Mouse (Mus musculus): ENCODE results near the gene Stk39.

The Stk39 gene

DNA sequence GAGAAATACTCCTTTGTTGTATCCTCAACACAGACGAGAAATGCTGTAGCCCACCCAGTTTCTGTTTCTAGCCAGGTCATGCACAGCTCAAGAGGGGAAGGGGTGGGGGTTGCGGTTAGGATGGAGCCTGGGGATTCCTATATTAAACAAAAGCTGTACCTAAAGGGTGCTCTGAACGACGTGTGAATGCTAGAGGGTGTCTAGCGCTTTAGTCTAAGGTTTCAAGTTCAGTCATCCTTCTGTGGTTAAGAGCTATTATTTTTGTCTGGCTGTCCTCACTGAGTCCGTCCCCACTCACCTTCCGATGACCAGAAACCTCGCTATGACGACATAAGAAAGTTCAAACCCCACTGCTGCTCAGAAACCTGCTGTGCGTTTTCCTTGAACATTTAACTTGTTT is 182.9 kb downstream of the Stk39 start:
- DNase-seq (ENCODE audit: low read depth, low spot score), result no peak

DNA sequence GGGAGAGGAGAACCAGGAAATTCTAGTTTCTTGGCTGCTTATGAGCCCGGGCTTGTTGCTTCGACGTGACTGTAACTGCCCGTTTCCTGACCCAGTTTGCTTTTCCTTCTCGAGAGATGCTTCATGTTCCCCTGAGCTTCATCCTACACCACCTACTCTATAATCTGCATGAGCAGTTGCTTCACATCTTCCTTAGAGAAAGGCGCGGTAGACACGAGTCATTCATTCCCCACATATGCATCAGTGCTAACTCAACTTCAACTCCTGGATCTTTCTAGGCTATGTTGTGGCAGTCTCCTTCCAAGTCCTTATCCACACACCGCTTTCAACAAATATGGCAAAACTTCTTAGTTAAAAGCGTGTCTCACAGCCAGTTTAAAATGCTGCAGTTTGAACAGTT is 184.0 kb downstream of the Stk39 start:
- no peak for DNase-seq (ENCODE audit: low read depth, low spot score)

DNA sequence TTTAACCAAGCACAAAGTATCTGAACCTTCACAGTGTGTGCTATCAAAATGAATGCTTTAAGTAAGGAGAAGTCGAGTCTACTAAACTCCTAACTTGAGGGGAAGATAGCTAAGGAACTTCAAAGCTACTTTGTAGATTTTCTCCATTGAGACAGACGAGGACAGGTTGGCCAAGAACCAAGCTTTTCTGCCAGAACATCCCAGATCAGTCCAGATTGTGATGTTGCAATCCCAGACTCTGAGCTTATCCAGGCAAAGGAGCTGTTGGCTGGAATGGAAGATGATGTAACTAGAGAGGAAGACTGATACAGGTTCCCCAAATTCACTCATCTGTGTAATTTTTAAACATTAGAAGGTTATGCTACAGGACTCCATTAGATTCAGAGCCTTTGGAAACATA is 187.7 kb downstream of the Stk39 start:
- DNase-seq (ENCODE audit: low read depth, low spot score), result peak; percentile 62

DNA sequence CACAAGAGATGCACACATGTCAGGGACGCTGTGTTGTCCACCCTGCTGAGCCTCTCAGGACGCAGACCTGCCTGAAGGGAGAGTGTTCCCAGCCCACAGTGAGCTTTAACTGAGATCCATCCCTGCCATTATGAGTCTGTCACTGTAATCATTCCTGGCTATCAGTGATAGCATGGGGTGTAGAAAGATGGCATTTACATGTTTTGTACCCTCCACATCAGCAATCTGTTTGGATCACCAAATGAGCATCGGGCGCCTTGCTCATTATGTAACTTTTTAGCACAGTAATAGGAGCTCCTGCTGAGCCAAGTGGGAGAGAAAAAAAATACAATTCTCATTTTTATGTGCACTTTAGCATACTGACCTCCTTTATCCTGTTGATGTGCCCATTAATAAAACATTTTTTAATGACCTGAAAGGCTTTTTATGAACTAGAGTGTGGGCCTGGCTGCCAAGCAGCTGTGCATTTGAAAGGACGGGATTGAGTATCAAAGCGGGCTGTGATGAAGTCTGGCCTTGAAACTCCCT is 189.0 kb downstream of the Stk39 start:
- no peak for DNase-seq (ENCODE audit: low read depth, low spot score)

DNA sequence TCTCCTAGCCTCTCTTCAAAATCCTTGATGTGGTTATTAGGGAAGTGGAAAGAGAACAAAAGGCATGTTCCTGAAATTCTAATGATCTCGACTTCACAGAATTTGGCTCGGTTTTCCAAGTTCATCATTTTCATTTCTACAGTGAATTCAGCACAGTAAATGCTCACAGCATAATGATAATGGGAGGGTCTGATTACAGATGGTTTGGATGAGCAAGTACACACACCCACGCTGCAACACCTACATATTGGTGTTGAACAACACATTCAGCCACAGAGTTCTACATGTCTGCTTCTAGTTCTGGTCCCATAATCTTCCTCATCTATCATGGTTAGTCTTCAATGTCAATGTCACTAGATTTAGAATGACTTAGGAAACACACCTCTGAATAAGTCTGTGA is 190.5 kb downstream of the Stk39 start:
- no peak for DNase-seq (ENCODE audit: low read depth, low spot score)

DNA sequence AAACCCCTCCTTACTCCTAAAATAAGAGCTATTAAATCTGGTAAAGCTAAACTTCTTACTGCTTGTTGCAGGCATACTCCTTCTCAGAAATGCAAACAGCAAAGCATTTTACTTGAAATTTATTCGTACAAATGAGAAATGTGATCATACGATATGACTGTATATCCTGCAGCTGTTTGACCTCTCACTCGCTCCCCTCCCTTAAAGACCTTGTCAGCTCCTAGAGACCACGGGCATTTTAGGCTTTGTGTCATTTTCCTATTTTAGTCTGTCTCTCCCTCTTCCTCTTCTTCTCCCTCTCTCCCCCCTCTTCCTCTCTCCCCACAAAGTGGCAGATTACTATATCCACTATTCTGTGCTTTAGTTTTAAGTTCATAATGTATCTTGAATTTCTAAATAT is 200.8 kb downstream of the Stk39 start:
- DNase-seq (ENCODE audit: low read depth, low spot score), result no peak

DNA sequence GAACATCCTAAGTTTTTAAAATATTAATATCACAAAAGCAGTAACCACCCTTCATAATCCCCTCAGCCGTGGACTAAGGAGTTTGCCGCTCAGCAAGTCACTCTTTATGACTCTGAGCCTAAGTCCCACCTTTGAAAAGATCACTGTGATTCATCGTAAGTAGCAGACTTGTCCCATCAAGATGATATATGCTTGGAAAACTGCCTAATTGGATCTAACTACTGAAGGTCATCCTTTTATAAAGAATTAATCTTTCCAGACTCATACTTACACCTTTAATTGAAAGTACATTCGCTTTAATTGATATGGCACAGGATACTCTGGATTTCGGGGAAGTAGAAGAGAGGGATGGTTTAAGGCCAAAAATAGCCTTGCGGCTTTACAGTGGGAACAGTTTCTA is 201.2 kb downstream of the Stk39 start:
- DNase-seq (ENCODE audit: low read depth, low spot score), result no peak

DNA sequence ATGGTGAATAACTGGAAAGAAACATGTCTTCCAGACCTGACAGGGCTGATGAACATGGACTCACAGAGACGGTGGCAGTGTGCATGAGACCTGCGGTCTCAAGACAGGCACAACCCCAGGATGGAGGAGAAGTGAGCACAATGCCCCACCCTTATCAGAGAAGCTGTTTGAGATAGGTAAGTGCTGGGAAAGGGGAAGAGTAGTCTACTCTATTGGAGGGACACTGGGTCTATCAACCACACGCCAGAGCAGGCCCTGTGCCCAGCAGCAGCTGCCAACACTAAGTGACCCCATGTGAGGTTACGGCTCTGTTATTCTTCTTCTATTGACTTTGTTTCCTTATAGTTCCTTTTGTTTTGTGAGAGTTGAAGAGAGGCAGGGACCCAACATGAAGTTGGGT is 202.4 kb downstream of the Stk39 start:
- no peak for DNase-seq (ENCODE audit: low read depth, low spot score)

DNA sequence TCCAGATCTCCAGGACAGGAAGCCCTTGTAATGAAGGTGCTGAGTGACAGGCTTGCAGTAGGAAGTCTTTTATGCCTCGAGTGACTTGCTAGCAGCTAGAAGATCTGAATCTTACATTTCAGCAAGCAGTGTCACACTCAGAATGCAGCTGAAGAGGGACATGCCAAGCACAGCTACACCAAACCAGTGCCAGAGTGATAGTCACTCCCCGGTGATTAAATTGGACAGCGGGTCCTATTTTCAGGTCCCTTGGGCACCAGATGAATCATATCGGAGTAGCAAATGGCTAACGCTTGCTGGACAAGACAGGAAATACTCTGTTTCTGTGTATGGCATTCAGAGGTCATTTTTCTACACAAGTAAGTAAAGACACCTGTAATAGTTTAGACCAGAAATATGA is 207.2 kb downstream of the Stk39 start:
- DNase-seq (ENCODE audit: low read depth, low spot score), result no peak

DNA sequence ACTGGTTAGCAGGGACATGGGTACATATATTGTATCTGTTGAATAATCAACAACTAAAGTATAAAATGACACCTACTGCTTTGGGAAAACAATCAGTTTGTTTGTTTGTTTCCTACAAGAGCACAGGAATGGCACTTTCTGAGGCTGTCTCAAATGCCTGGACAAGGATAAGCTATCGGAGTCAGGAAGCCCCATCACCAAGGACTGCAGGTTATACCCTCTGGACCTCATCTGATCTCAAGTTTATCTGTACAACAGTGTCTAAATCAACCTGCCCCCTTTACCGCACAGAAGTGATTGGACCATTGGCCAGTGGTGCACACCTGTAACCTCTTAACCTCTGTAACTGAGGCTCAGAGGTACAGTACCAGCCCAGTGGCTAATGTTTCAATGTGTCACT is 211.2 kb downstream of the Stk39 start:
- no peak for DNase-seq (ENCODE audit: low read depth, low spot score)

DNA sequence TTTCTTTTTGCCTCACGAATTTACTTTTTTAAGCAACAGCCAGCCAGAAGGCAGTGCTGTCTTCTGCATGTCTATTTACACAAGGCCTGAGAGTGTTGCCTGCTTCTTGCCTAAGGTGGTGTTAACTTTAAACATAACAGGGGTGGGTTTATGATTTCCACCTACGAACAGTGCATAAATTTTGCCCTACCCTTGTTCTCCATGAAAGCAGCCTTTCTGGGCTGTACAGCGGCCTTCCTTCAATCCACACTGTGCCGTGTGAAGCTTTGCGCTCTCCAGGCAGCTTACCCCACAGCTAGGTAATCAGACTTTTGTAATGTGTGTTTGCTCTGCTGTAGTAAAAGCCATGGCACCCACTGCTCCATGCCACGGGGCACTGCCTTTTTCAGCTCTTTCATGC is 214.5 kb downstream of the Stk39 start:
- no peak for DNase-seq (ENCODE audit: low read depth, low spot score)

DNA sequence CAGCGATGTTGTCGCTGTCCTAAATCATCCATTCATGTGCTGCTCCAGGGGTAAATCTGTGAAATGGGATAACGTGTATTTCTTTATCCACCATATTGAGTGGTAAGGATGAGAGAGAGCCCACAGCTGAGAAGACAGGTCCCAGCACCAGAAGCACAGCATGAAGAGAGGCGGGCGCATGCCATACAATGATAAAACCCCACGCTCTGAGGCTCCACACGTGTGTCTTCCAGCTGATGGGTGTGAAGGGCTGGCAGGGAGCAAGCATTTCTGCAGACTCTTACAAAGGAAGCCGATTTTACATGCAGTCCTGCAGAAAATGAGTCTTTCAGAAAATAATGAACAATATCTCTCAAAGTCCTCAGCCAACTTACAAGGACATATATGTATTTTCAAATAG is 215.6 kb downstream of the Stk39 start:
- DNase-seq (ENCODE audit: low read depth, low spot score), result no peak

DNA sequence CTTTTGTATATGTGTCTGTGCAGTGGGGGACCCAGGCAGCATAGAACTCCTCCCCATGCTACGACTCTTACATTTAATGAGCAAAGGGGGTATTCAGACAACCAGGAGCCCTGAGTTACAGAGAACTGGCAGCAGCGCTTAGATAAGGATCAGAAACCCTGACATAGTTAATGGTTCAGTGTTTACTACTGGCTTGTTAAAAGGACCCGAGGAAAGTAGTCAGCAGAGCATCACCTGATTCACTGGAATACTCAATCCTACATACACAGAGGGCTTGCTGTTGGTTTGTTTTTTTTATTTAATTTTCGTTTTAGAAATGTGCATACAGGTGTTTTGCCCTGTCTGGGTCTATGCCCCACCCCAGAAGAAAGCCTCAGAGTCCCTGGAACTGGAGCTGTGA is 217.3 kb downstream of the Stk39 start:
- no peak for DNase-seq (ENCODE audit: low read depth, low spot score)

DNA sequence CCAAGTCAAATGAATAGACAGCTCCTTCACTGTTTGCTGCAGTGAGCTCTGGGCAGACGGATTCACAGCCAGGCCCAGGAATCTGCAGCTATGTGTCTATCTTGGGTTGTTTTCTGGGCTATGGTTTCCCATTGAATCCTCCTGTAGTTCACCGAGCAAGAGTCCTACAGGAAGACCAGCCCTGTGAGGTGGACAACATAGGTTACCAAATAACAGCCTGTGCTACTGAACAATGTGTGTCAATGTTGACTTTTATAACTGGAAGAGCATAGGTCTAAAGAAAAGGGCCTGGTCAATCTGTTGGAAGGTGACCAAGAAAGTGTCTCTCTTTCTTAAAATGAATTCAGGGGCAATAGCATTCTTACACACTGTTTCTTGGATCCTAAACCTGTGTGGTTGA is 218.8 kb downstream of the Stk39 start:
- DNase-seq (ENCODE audit: low read depth, low spot score), result no peak

DNA sequence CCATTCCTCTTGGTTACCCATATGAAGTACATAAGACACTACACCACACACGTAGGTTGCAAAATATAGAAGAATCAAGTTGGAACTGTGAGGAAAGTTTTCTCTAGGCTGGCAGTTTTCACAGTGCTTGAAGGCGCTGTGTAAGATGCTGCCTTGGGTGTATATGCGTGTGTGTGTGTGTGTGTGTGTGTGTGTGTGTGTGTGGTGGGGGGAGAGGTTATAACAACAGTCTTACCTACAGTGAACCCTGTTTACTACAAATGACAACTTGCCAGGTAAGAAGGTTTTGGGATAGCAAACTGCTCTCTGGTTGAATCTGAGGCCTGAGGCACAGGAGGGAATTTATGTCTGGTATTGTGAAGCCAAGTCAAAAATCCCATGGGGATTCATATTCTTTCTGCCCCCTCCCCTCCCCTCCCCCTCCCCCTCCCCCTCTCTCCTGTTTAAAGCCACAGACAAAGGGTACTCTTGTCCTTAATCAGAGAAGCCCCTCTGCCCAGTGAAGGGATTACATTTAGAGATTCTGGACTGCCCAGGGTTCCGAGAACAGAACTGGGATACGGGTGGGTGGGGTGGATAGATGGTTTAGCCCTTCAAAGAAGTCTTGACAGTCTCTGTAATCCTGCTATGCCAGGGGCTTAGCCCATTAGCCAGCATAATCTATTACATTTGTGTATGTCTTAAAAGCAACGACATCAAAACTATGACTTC is 219.9 kb downstream of the Stk39 start:
- no peak for DNase-seq (ENCODE audit: low read depth, low spot score)

DNA sequence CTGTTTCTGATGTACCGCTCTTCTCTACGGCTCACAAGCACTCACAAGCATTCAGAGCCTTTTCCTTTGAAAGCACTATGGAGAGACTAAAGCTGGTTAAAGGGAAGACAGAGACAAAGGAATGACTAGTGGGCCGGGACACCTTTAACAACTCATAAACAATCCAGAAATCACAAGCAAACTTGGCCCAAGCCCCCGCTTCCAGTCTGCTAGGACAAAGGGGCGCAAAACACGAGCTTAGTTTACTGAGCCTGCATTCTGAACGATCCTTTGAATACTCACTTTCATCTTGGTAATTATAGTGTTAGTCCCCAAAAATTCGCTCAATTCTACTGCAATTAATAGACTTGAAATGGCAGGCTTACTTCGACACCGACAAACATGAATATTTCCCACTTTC is 221.2 kb downstream of the Stk39 start:
- DNase-seq (ENCODE audit: low read depth, low spot score), result no peak

DNA sequence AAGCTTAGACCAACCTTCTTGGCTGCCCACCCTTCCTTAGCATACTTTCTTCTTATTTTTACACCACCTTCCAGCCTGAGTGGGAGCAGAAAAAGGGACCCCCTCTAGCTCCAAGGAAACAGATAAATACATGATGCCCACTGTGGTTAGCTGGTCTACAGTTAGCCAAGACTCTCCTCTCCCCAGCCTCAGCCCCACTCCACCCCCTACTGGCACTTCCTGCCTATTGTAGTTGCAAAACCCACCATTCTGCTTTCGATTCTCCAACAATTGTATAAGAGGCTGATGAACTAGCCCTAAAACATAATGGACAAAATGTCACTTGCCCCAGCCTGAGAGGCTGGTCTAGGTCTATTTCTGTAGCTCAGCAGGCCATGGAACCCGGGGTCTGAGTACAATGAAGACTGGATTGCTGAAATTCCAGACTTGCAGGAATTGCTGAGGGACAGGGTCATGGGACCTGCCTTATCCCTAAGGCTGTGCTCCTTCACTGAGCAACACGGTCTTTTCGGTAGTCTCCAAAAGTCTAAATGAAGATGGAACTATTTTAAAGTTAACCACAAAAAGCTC is 222.1 kb downstream of the Stk39 start:
- no peak for DNase-seq (ENCODE audit: low read depth, low spot score)

DNA sequence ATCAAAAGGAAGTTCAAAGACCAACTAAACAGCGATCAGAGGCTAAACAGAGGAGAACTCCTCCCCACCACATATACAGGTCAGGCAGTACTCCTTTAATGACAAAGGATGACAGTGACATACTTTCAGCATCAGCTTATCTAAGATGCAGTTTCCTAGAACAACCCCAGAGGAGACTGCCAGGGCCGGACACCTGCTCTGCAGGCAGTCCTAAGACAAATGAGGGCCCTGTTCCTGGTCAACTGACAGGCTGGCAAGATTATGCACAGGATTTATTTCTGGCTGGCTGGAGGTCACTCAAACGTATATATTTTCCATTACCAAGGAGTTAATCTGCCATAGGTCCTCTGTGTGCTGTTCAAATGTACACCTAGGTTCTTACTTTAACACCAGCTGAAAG is 225.8 kb downstream of the Stk39 start:
- no peak for DNase-seq (ENCODE audit: low read depth, low spot score)

DNA sequence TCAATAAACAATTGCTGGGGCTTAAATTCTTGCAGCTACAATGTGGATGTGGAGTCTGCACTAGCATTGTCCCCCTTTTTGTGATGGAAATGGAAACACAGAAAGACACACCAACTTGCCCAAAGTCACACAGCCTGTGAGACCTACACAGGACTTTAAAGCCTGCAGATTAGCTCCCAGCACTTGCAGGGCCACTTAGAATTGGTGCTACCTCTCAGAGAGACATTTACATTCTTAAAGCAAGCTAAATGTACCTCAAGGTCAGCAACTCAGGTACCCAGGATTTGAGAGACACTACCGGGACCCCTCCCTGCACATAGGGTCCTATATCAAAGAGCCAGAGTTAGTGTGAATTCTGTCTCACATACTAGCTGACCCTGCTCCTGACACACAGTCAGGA is 227.5 kb downstream of the Stk39 start:
- DNase-seq (ENCODE audit: low read depth, low spot score), result no peak

DNA sequence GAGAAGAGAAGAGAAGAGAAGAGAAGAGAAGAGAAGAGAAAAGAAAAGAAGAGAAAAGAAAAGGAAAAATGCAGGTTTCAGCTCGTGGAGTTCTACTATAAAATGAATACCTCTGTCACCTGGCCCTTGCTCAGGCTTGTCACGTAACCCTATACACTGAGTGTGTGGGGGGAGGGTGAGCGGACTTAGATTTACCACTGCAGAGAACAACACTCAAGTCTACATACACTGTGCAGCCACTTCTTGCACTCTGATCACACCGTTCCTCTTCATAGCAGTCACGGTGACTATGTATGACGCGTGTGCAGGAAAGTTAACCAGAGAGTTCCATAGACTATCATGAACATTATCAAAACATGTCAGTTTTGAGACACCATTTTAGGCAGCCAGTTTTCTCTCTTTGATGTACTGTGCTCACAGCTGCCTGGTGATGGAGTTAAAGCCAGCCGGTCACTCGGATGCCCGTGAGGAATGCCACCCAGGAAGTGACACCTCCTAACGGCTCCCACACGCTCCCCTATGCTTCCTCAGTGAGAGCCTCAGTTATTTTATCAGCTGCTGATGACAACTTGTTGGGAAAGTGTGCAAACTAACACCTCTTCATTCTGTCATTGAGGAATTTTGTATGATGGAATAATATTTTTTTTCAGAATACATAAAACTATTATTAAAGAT is 228.1 kb downstream of the Stk39 start:
- no peak for DNase-seq (ENCODE audit: low read depth, low spot score)

DNA sequence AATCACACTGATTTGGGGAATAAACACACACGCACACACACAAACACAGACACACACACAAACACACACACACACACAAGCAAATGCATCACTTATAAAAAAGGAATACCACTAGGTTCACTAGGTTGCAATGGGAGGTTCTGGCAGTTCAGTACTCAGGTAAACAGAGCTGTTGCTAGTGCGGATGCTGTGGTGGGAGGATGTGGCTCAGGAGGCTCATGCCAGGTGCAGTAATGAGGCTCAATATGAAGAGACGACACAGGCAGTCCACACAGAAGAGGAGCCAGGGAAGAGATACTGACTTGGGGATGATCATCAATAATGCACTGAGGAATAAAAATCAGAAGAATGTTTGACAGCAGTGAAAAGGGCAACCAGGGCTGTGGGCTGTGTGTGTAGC is 228.8 kb downstream of the Stk39 start:
- no peak for DNase-seq (ENCODE audit: low read depth, low spot score)

DNA sequence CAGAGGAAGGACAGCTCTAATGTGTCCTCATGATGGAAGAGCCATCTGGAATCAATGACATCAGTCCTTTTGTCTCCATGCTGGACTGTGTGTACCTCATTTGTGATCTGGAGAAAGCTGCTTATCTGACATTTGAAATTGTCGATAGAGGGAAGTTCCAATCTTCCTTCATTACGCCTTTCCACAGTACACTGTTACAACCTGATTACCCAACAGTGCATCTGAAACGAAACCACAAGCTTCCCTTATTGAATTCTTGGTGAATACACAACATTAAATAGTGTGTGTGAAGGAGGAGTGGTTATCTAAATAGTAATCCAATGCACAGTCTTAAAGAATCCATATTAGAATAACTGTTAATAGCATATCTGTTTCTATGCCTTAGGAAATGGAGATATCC is 230.0 kb downstream of the Stk39 start:
- no peak for DNase-seq (ENCODE audit: low read depth, low spot score)

DNA sequence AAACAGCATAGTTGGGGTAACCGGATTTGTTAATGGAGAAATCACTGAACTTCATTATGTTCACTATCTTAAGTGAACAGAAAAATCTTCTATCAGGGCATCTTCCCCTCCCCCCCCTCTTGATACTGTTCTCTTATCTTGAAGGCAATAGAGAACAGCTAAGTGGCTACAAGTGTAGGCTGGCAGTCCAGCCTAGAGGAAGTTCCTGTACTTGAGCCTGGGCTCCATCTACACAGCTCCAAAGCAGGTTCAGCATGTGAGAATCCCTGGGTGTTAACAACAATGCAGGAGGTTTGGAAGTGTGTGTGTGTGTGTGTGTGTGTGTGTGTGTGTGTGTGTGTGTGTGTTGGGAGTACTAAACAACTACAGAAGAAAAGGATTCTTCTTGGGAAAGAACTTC is 230.4 kb downstream of the Stk39 start:
- DNase-seq (ENCODE audit: low read depth, low spot score), result no peak

Measured in skeletal muscle tissue, adult 2 months (tissue).